Mouse (Mus musculus): ENCODE data around the gene Tectb. TPM values are rescaled to one million over a fixed set of nuclear protein-coding genes. Genes with fewer than 3 reads are reported as not detected.
"Not testable (repeated sequence)": the region's sequence is repeated elsewhere in the genome, so short reads cannot be mapped to it uniquely, and the experiment has no call there.

The Tectb gene
- total and polyA plus RNA-seq, 2 experiments from 2014 or later: 0.10 TPM

GRCm38 (mm10) chr19:55164162-55164561 is 16.4 kb upstream of the Tectb start:
- 82% methylated on average over 1 of the region's 1 CpGs for WGBS
- TF ChIP-seq CTCF (IDR thresholded peaks at IDR 0.05; ENCODE audit: low read depth): no peak
- Histone ChIP-seq H3K27ac (no peak overlapping the region), H3K36me3 (ENCODE audit: insufficient read depth, low read length) (no peaks in the 10 kb centered on the region), H3K4me3 (ENCODE audit: low read length) (no peak overlapping the region), H3K4me1 (ENCODE audit: insufficient read depth, low read length) (no peaks in the 10 kb centered on the region), H3K4me2 (ENCODE audit: low read depth, low read length) (no peak overlapping the region), H3K9me3 (ENCODE audit: low read length) (0 out of 2 replicates have a peak, but pooled peaks cover 3% of the 10 kb centered on the region), H3K27me3 (ENCODE audit: insufficient read depth, low read length) (no peaks in the 10 kb centered on the region), H3K9ac (replicated peaks; ENCODE audit: low read length) (no peak overlapping the region)
- ATAC-seq (no peak), DNase-seq (ENCODE audit: low spot score) (no peak)

DNA sequence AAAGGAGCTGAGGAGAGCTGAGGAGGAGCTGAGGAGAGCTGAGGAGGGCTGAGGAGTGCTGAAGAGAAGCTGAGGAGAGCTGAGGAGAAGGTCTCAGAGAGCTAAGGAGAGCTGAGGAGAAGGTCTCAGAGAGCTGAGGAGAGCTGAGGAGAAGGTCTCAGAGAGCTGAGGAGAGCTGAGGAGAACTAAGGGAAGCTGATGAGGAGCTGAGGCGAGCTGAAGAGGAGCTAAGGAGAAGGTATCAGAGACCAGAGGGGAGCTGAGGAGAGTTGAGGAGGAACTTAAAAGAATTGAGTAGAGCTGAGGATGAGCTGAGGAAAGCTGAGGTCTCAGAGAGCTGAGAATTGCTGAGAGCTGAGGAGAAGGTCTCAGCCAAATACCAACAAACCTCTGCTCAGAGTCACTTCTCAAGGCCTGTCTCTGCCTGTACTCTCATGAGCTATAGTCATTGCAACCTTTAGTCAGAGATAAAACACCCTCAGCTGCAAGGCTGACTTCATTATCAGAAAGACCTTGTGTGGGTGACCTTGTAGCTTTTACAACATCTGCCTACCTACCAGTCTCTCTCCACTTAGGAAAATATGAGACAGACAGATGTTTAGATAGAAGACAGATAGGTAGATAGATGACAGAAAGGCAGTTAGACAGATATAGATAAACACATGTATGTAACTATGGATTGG is 15.2 kb upstream of the Tectb start:
- no peak overlapping the region for H3K4me2 ChIP-seq (ENCODE audit: low read depth, low read length)
- DNase-seq (ENCODE audit: low spot score) (no peak), ATAC-seq (no peak)
- H3K4me3 ChIP-seq (ENCODE audit: low read length): no peak overlapping the region
- 88% methylated on average over 1 of the region's 1 CpGs for WGBS
- H3K9ac ChIP-seq (replicated peaks; ENCODE audit: low read length): no peak overlapping the region
- H3K27me3 ChIP-seq (ENCODE audit: insufficient read depth, low read length): no peaks in the 10 kb centered on the region
- H3K36me3 ChIP-seq (ENCODE audit: insufficient read depth, low read length): no peaks in the 10 kb centered on the region
- H3K27ac ChIP-seq: no peak overlapping the region
- TF ChIP-seq CTCF (IDR thresholded peaks at IDR 0.05; ENCODE audit: low read depth): no peak
- 0 out of 2 replicates have a peak, but pooled peaks cover 3% of the 10 kb centered on the region for H3K9me3 ChIP-seq (ENCODE audit: low read length)
- no peaks in the 10 kb centered on the region for H3K4me1 ChIP-seq (ENCODE audit: insufficient read depth, low read length)

DNA sequence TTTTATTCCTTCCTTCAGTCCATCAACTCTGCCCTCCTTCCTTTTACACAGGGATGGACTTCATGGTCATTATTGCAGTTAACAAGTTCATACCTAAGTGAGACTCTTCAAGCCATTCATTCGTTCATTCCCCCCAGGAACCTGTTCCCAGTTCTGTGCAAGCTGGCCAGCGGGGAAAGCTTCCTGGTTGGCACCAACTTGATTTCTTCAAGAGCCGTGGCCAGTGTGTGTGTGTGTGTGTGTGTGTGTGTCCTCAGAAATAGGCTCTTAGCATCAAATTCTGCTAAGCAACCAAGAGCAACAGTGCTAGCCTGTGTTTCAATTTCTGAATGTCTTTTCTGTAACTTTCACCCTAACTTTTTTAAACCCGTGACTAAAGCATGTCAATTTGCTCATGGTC is 14.6 kb upstream of the Tectb start:
- H3K36me3 ChIP-seq (ENCODE audit: insufficient read depth, low read length): no peaks in the 10 kb centered on the region
- no peak overlapping the region for H3K4me2 ChIP-seq (ENCODE audit: low read depth, low read length)
- ATAC-seq (no peak), DNase-seq (ENCODE audit: low spot score) (no peak)
- H3K9me3 ChIP-seq (ENCODE audit: low read length): 0 out of 2 replicates have a peak, but pooled peaks cover 3% of the 10 kb centered on the region
- no peaks in the 10 kb centered on the region for H3K27me3 ChIP-seq (ENCODE audit: insufficient read depth, low read length)
- WGBS: 61% methylated on average over 4 of the region's 4 CpGs
- H3K4me1 ChIP-seq (ENCODE audit: insufficient read depth, low read length): no peaks in the 10 kb centered on the region
- no peak for TF ChIP-seq CTCF (IDR thresholded peaks at IDR 0.05; ENCODE audit: low read depth)
- no peak overlapping the region for H3K9ac ChIP-seq (replicated peaks; ENCODE audit: low read length)
- H3K4me3 ChIP-seq (ENCODE audit: low read length): no peak overlapping the region
- no peak overlapping the region for H3K27ac ChIP-seq

- Histone ChIP-seq H3K4me3 (ENCODE audit: low read length) (no peak overlapping the region), H3K36me3 (ENCODE audit: insufficient read depth, low read length) (no peaks in the 10 kb centered on the region), H3K4me1 (ENCODE audit: insufficient read depth, low read length) (no peaks in the 10 kb centered on the region), H3K4me2 (ENCODE audit: low read depth, low read length) (no peak overlapping the region), H3K9ac (replicated peaks; ENCODE audit: low read length) (no peak overlapping the region), H3K9me3 (ENCODE audit: low read length) (0 out of 2 replicates have a peak, but pooled peaks cover 3% of the 10 kb centered on the region), H3K27me3 (ENCODE audit: insufficient read depth, low read length) (no peaks in the 10 kb centered on the region), H3K27ac (no peak overlapping the region)
- DNase-seq (ENCODE audit: low spot score) (no peak), ATAC-seq (no peak)
- TF ChIP-seq CTCF (IDR thresholded peaks at IDR 0.05; ENCODE audit: low read depth): no peak
- 89% methylated on average over 2 of the region's 2 CpGs for WGBS
Observed at GRCm38 (mm10) chr19:55166741-55167140, 13.8 kb upstream of the Tectb start.

DNA sequence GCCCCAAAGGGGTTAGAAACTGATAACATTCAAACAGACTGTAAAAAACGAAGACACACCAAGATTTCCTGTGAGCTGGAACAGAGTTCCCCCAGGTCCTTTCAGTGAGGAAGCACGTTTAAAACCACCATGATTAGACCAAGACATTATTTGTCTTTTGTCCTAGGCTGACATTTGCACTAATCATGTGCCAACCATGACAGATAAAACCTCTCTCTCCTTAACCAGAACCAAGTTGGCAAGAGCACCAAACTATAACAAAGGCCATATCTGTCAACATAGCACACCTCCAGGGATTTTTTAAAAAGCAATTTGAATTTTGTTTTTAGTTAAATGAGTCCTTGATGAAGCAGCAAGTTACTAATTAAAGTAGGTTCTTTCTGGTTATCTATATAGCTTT is 12.8 kb upstream of the Tectb start:
- no peak overlapping the region for H3K4me2 ChIP-seq (ENCODE audit: low read depth, low read length)
- no peaks in the 10 kb centered on the region for H3K36me3 ChIP-seq (ENCODE audit: insufficient read depth, low read length)
- TF ChIP-seq CTCF (IDR thresholded peaks at IDR 0.05; ENCODE audit: low read depth): no peak
- no peak overlapping the region for H3K27ac ChIP-seq
- H3K4me1 ChIP-seq (ENCODE audit: insufficient read depth, low read length): no peaks in the 10 kb centered on the region
- H3K9ac ChIP-seq (replicated peaks; ENCODE audit: low read length): no peak overlapping the region
- WGBS: 63% methylated on average over 2 of the region's 2 CpGs
- no peak overlapping the region for H3K4me3 ChIP-seq (ENCODE audit: low read length)
- no peak for ATAC-seq
- H3K27me3 ChIP-seq (ENCODE audit: insufficient read depth, low read length): no peaks in the 10 kb centered on the region
- H3K9me3 ChIP-seq (ENCODE audit: low read length): no peaks in the 10 kb centered on the region
- DNase-seq (ENCODE audit: low spot score): no peak

- no peaks in the 10 kb centered on the region for H3K27me3 ChIP-seq (ENCODE audit: insufficient read depth, low read length)
- WGBS: 77% methylated on average over 6 of the region's 6 CpGs
- H3K9ac ChIP-seq (replicated peaks; ENCODE audit: low read length): no peak overlapping the region
- no peak overlapping the region for H3K27ac ChIP-seq
- H3K4me2 ChIP-seq (ENCODE audit: low read depth, low read length): no peak overlapping the region
- ATAC-seq (no peak), DNase-seq (ENCODE audit: low spot score) (no peak)
- H3K4me1 ChIP-seq (ENCODE audit: insufficient read depth, low read length): no peaks in the 10 kb centered on the region
- no peaks in the 10 kb centered on the region for H3K36me3 ChIP-seq (ENCODE audit: insufficient read depth, low read length)
- no peaks in the 10 kb centered on the region for H3K9me3 ChIP-seq (ENCODE audit: low read length)
- no peak for TF ChIP-seq CTCF (IDR thresholded peaks at IDR 0.05; ENCODE audit: low read depth)
- H3K4me3 ChIP-seq (ENCODE audit: low read length): no peak overlapping the region
Observed at GRCm38 (mm10) chr19:55168360-55168759, 12.2 kb upstream of the Tectb start.

- 91% methylated on average over 8 of the region's 8 CpGs for WGBS
- H3K27me3 ChIP-seq (ENCODE audit: insufficient read depth, low read length); ATAC-seq; H3K9ac ChIP-seq (replicated peaks; ENCODE audit: low read length); H3K27ac ChIP-seq; H3K4me3 ChIP-seq (ENCODE audit: low read length); H3K4me1 ChIP-seq (ENCODE audit: insufficient read depth, low read length); H3K9me3 ChIP-seq (ENCODE audit: low read length); DNase-seq (ENCODE audit: low spot score); H3K36me3 ChIP-seq (ENCODE audit: insufficient read depth, low read length); H3K4me2 ChIP-seq (ENCODE audit: low read depth, low read length): not testable (repeated sequence)
Observed at GRCm38 (mm10) chr19:55169236-55169729, 11.2 kb upstream of the Tectb start.
